Mouse (Mus musculus) hindbrain, postnatal 0 days (tissue): ENCODE results near the gene Ackr1. TPM values are rescaled to one million over a fixed set of nuclear protein-coding genes. Genes with fewer than 3 reads are reported as not detected.
A peak's percentile ranks its signal among the peaks of the same experiment; 100 is the strongest.

Experiments
- ATAC-seq: fragments of 200-750 bp; cut with Nextera tagmentation; 2 replicates; pipeline ENCODE4 v1.8.0; 2017; ENCODE audit warnings: mild to moderate bottlenecking, moderate TSS enrichment, moderate library complexity
- DNase-seq: peaks from one replicate; pipeline ENCODE4 v3.0.0-alpha.2; 2015; ENCODE audit warnings: low spot score
- H3K27ac ChIP-seq: fragments of 300-500 bp; sonication (generic); 2 replicates; pipeline ENCODE4 v1.5.1; 2014; ENCODE audit warnings: mild to moderate bottlenecking
- H3K27me3 ChIP-seq: fragments of 300-500 bp; sonication (generic); 2 replicates; pipeline ENCODE4 v1.6.1; 2014; ENCODE audit warnings: low read length, mixed read lengths; ENCODE audit not compliant: insufficient read depth
- H3K36me3 ChIP-seq: fragments of 300-500 bp; sonication (generic); 2 replicates; pipeline ENCODE4 v1.6.1; 2014; ENCODE audit warnings: low read length, mixed read lengths; ENCODE audit not compliant: insufficient read depth
- H3K4me1 ChIP-seq: fragments of 300-500 bp; sonication (generic); 2 replicates; pipeline ENCODE4 v1.6.1; 2014; ENCODE audit warnings: antibody characterized with exemption, low read length, mixed read lengths; ENCODE audit not compliant: insufficient read depth
- H3K4me2 ChIP-seq: fragments of 300-500 bp; sonication (generic); 2 replicates; pipeline ENCODE4 v1.6.1; 2014; ENCODE audit warnings: low read depth, mild to moderate bottlenecking, low read length, moderate library complexity, mixed read lengths
- H3K4me3 ChIP-seq: fragments of 300-500 bp; sonication (generic); 2 replicates; pipeline ENCODE4 v1.5.1; 2014; ENCODE audit warnings: low read length
- H3K9ac ChIP-seq: fragments of 300-500 bp; sonication (generic); replicated peaks from 2 replicates; pipeline ENCODE4 v1.6.1; 2014; ENCODE audit warnings: mild to moderate bottlenecking, low read length, moderate library complexity, mixed read lengths
- H3K9me3 ChIP-seq: fragments of 300-500 bp; sonication (generic); 2 replicates; pipeline ENCODE4 v1.6.1; 2016; ENCODE audit warnings: low read length, mixed read lengths
- CTCF ChIP-seq: IDR thresholded peaks from 2 replicates; pipeline ENCODE4 v1.5.1; 2016; ENCODE audit warnings: antibody characterized with exemption, control low read depth, low read depth
- WGBS: fragments of 180-500 bp; shearing (Covaris S2); extraction: QIAGEN DNeasy Blood & Tissue Kit; methylation state at CpG from one replicate; pipeline ENCODE4 v1.1.7; 2014; 5-methylcytosine and 5-hydroxymethylcytosine counted together
- polyA plus RNA-seq: library from polyadenylated mRNA; unstranded; fragments of >200 nt; fragmentation: Nextera tagmentation; extraction: Ambion mirVana; gene quantifications from 2 replicates; pipeline ENCODE4 v1.2.1, GENCODE M21; 2015
- total RNA-seq: library from RNA; depleted of rRNA; stranded (reverse); fragments of >200 nt; gene quantifications from 2 replicates; pipeline ENCODE4 v1.2.3, GENCODE M21; 2014; rRNA removed

Ackr1 gene
- total RNA-seq (51.7 and 55.2 TPM in 2 replicates), polyA plus RNA-seq (18.7 and 21.5 TPM in 2 replicates)

DNA sequence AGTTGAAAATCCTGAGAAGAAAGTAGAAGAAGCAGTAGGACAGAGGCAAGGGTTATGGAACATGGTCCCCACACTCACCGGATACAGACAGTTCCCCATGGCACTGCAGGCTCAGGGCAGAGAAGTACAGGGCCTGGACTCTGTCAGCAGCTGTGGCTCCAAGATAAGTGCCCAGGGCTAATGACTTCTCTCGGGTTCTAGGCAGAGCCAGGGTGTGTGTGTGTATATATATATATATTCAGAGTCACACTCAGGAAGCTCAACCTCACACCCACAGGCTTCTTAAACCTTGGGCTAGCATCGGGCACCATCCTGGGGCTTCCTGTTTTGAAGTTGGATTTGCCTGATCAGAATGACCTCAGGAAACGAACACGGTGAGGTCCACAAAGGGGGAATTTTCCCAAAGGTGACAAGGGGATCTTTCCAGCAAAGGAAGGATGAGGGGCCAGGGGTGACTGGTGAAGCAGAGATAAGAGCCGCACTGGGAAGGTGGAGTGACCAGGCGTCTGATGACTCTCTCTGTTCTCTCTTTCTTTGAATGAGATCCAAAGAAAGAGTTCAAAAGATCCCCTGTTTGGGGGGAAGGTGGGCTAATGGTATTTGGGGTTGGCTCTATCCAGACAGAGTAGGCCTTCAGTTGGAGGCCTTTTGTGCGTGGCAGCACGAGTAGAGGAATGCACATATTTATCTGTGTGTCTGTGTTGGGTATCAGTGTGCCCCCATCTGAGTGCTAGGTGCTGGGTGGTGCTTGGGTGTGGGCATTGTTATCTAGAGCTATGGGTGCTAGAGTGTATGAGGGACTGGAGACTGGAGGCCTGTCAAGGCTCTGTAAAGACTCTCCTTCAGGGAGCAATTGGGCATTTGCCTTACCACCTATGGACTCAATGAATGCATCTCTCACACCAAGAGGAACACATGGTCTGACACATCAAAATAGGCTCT lies at the start of gene Ackr1:
TSS of gene Ackr1 (minus strand) at position 439 of the 942 bp plus-strand sequence.
- peak within 1 kb of the TSS; percentile 8; the same call in 1 of the 2 replicates for H3K27ac ChIP-seq
- ATAC-seq (no peak), DNase-seq (no peak)
- no peak within 1 kb of the TSS for H3K4me2 ChIP-seq
- H3K27me3 ChIP-seq = no peaks in the 10 kb centered on the region
- no peaks in the 10 kb centered on the region for H3K9me3 ChIP-seq
- no peak for TF ChIP-seq CTCF
- WGBS = 75% methylated on average over 9 of the region's 9 CpGs
- no peak within 1 kb of the TSS for H3K4me3 ChIP-seq
- H3K36me3 ChIP-seq = peaks cover 18% of the 10 kb centered on the region; the same call in 1 of the 2 replicates
- H3K4me1 ChIP-seq = no peaks in the 10 kb centered on the region
- H3K9ac ChIP-seq = no peak within 1 kb of the TSS

GRCm38 (mm10) chr1:173381436-173381835 lies 47.9 kb upstream of the Ackr1 start:
- Histone ChIP-seq H3K27ac (no peak overlapping the region), H3K4me3 (no peak overlapping the region), H3K9ac (no peak overlapping the region), H3K4me1 (no peaks in the 10 kb centered on the region), H3K27me3 (no peaks in the 10 kb centered on the region), H3K36me3 (no peaks in the 10 kb centered on the region), H3K4me2 (no peak overlapping the region), H3K9me3 (no peaks in the 10 kb centered on the region)
- ATAC-seq = no peak
- WGBS = 84% methylated on average over 6 of the region's 6 CpGs
- TF ChIP-seq CTCF = no peak
- DNase-seq = no peak

- Histone ChIP-seq H3K36me3 (no peaks in the 10 kb centered on the region), H3K4me2 (peak overlapping the region; percentile 33; the same call in 1 of the 2 replicates), H3K4me3 (no peak overlapping the region), H3K27me3 (no peaks in the 10 kb centered on the region), H3K27ac (no peak overlapping the region), H3K9me3 (no peaks in the 10 kb centered on the region), H3K9ac (no peak overlapping the region), H3K4me1 (no peaks in the 10 kb centered on the region)
- peak; percentile 90 for DNase-seq
- TF ChIP-seq CTCF = peak; percentile 100
- ATAC-seq = peak; percentile 90
- 25% methylated on average over 13 of the region's 13 CpGs for WGBS
Observed at GRCm38 (mm10) chr1:173377380-173378112, 44.0 kb upstream of the Ackr1 start.

DNA sequence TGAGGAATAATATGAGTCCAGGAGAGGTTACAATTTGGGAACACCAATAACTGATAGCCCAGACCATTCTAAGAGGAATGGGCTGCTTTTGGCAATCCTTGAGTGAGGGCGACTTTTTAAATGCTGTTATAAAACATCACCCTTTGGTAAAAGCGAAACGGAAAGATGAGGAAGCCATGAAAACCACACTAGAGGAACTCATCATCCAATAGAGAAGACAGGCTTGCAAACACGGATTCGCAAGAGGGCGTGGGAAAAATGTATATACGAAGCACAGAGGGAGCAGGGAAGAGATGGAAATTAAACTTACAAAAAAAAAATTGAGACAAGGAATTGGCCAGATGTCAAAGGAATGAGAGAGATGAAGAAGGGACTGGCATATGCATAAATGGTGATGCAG lies 40.5 kb upstream of the Ackr1 start:
- WGBS = 87% methylated on average over 7 of the region's 7 CpGs
- ATAC-seq (no peak), DNase-seq (no peak)
- no peak overlapping the region for H3K27ac ChIP-seq
- no peak overlapping the region for H3K4me2 ChIP-seq
- H3K9me3 ChIP-seq = no peaks in the 10 kb centered on the region
- TF ChIP-seq CTCF = no peak
- H3K27me3 ChIP-seq = no peaks in the 10 kb centered on the region
- H3K4me1 ChIP-seq = no peaks in the 10 kb centered on the region
- no peak overlapping the region for H3K9ac ChIP-seq
- no peaks in the 10 kb centered on the region for H3K36me3 ChIP-seq
- H3K4me3 ChIP-seq = no peak overlapping the region

DNA sequence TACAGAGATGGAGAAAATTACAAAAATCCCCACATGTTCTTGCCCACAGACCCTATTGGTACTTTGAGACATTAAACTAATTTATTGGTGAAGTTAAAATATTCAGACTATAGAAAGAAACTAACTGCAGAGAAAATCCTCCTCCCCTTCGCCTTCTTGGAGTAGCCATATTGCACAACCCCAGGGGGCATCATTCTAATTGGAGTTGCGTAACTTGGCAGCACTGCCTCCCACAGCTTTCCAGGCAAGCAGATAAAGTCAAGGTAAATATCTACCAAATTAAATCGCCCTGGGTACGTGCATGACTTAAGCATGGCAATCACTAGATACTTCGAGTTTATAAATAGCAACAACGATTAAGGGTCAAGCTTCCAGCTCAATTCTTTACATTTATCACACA lies 38.0 kb upstream of the Ackr1 start:
- 61% methylated on average over 6 of the region's 6 CpGs for WGBS
- DNase-seq (peak; percentile 53), ATAC-seq (no peak)
- no peak for TF ChIP-seq CTCF
- Histone ChIP-seq H3K4me2 (no peak overlapping the region), H3K9me3 (no peaks in the 10 kb centered on the region), H3K27ac (no peak overlapping the region), H3K36me3 (no peaks in the 10 kb centered on the region), H3K27me3 (no peaks in the 10 kb centered on the region), H3K4me1 (peaks cover 6% of the 10 kb centered on the region; the same call in 1 of the 2 replicates), H3K9ac (no peak overlapping the region), H3K4me3 (no peak overlapping the region)

GRCm38 (mm10) chr1:173370456-173370855 lies 36.9 kb upstream of the Ackr1 start:
- Histone ChIP-seq H3K36me3 (no peaks in the 10 kb centered on the region), H3K27ac (no peak overlapping the region), H3K9ac (no peak overlapping the region), H3K4me1 (peaks cover 9% of the 10 kb centered on the region), H3K9me3 (no peaks in the 10 kb centered on the region), H3K4me2 (no peak overlapping the region), H3K27me3 (no peaks in the 10 kb centered on the region), H3K4me3 (no peak overlapping the region)
- TF ChIP-seq CTCF = no peak
- 47% methylated on average over 6 of the region's 6 CpGs for WGBS
- DNase-seq (no peak), ATAC-seq (no peak)
